Mouse (Mus musculus) layer of hippocampus, postnatal 14 days (tissue): ENCODE measurements around the gene Cpped1. TPM values are rescaled to one million over a fixed set of nuclear protein-coding genes. Genes with fewer than 3 reads are reported as not detected.

Source experiments
- DNase-seq, 2 experiments: peaks; one replicate each; pipeline ENCODE4 v3.0.0; 2021 to 2022; ENCODE audit warnings: low spot score in 2 of 2, mixed read lengths in 1 of 2
- long read RNA-seq, 2 experiments: library from polyadenylated mRNA; stranded (forward); transcript quantifications; one replicate each; pipeline ENCODE4 v2.0.0; 2021
- total RNA-seq, 2 experiments: library from RNA; stranded (reverse); gene quantifications; 2 replicates each; pipeline ENCODE4 v1.2.3; 2021

Gene Cpped1
- total RNA-seq, result 10 to 100 TPM; 28.9 to 29.1 TPM
- long read RNA-seq, experiment 1, transcript Cpped1-202 (4 exons, 2,663 nt), result major isoform, 33 of 38 reads
- long read RNA-seq, experiment 1, partial matches to known transcripts, result 2 of 38 reads
- long read RNA-seq, experiment 1, other reads (novel, unspliced or antisense), result 3 of 38 reads
- long read RNA-seq, experiment 2, transcript Cpped1-202 (4 exons, 2,663 nt), result major isoform, 28 of 40 reads
- long read RNA-seq, experiment 2, partial matches to known transcripts, result 4 of 40 reads
- long read RNA-seq, experiment 2, other reads (novel, unspliced or antisense), result 7 of 40 reads

DNA sequence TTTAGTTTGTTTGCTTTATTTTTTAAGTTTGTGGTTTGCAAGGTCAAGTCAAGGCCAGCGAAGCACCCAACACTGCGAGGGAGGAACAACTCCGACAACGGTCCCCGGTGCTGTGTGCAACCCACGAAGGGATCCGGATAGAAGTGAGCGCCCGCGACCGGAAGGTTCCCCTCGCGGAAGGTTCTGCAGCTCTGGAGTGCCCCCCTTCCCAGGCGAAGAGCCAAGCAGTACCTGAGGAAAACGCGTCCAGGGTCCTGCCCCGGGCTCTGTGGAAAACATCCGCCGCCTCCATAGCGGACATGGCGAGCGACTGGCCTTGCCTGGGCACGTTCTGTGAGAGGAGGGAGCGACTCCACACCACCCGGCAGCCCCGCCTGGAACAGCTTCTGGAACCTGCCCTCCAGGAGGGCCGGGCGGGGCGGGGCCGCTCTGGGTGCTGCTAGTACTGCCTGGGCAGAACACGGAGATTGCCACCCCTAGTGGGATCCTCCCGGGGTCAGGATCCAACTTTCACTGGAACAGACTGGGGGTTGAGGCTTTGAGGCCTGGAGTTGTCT lies at the start of gene Cpped1:
Cpped1 (minus strand) TSS at position 411 of the 557 bp plus-strand sequence.
- DNase-seq, result peak; percentile 85 to 94

DNA sequence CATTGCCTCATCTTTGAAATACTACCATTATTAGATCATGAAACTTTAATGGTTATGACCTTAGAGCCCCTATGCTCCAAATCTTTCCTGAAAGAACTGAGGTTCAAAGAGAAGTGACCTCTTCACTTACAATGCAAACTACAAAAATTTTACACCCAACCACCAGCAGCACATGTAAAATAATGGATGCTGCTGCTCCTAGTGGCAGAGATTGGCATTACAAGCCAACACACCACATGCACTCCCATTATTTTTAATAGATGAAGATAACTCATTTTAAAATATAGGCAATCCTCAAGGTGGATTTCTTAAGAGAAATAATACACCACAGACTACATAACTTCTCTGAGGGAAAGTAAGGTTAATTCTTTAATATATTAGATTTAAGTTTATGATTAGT lies 31.2 kb upstream of the Cpped1 start:
- DNase-seq, result peak; percentile 19 to 51

DNA sequence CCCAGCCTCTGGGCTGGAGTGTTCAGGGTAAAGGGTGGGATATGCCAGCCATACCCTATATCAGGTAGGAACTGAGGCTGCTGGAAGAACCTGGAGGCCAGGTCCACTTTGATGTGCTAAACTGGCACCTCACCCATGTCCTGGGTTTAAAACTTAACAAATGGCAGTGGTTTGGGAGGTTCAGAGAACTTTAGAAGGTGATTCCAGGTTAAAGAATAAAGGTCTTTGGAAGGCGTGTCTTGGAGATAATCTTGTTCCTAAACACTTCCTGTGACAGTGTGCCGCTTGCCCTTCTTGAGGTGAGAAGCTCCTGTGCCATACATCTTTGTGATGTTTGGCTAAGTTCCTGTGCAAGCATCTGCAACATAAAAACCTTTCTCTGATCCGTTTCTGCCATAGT lies 1.6 kb upstream of the Cpped1 start:
- DNase-seq, result no peak

DNA sequence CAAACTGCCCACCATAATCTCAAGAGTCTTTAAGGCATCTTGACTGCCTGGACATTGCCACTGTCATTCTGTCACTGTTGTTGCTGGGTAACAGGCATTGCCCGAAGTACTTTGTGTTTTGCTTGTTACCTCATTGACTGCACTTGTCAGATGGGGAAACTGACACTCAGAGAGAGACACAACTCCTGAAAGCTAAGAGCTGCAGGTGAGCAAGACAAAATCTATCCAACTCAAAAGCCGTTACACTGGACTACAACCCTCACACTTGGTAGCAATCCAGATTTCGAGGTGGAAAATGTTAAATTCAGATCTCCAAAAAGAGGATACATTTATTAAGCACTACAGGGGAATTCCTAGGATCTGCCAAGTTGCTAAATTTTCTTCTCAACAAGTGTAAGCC lies 572 bp upstream of the Cpped1 start:
- no peak for DNase-seq

DNA sequence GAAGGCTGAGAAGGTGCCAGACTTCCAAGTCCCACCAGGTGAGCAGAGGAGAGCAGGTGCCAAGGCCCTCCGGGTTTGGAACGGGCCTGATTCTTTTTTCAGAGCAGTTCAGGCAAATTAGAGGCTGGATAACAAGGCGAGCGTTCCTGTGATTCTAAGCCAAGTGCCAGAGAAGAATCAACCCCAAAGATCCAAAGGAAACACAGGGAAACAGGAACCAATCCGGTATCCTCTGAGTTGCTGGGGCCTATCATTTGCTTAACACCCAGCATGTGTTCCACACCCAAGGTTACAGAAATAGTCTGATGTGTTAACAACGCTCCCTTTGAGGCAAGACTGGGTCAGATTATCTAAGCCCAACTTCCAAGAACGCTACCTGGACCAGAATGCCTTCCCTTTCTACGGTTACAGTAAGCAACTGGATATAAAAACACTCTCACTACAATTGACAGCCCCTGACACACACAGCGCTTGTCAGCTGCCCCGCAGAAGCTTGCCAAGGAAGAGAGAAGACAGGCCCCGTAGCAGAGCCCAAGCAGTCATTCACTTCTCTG lies 707 bp downstream of the Cpped1 start:
- DNase-seq, result no peak

DNA sequence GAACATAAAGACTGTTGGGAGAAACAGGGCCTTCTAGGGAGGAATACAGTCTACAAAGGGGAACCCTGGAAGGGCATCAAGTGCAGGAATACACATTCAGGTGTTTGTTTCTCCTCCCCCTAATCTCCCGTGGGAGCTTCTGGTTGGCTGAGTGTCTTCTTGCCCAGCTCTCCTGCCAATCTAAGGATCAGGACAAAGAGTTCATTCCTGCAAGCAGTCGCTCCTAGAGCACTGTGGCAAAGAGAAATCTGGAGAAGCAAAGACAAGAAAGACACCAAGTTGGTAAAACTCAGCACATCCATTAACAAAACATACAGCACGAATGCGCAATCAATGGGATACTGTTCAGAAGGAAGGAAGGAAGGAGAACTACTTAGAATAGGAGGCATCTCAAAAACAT lies 1.4 kb downstream of the Cpped1 start:
- DNase-seq, result no peak

DNA sequence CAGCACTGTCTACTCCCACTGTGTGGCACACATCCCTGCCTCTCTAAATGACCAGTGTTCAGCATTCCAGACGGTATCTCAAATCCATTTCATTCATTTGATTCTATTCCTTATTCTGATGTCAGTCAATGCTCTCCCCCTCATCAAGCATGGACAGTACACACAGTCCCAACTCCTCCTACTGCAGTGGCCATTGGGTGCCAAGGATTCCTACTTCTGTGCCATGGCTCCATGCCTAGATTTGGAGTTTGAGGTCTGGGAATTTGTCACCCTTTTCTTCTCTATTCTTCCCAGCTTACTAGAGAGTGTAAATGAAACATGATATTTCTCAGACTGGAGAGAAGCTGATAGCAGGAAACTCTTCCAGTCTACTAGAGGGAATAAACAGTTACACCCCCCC lies 2.3 kb downstream of the Cpped1 start:
- DNase-seq, result peak in 1 of 2 experiments; percentile 27

DNA sequence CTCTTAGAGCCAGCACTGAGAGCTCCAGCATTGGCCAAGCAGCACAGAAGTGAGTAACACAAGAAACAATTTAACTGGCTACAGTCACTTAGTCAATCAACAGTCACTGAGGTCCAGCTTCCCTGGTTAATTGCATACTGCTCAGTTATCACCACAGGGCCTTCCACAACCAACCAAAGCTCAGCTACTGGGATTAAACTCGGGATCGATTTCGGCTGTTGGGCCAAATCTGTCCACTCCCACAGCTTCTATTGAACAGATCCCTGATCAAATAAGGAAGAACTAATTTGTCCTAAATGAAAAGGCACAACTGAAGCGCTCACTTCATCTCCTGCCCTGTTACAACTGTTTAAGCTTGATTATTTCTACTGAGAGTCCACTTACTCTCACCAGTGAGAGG lies 4.0 kb downstream of the Cpped1 start:
- DNase-seq, result no peak

DNA sequence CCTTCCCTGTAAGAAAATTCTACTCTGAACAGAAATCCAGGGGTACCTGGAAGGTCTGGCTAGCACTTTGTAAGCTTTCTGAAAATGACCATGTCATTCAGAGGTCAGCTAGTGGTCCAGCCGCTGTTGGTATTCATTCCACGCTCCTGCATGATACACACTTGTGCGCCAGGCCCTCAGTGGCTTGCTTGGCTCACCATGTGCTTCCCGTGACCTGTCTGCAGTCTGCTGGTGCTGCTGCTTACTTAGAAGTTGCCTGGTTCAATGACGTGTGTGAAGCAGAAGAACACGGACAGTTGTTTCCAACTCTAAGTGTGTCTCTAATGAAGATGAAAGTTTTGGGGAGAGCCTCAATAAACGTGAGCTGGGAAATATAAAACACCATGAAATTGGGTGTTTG lies 7.2 kb downstream of the Cpped1 start:
- no peak for DNase-seq

DNA sequence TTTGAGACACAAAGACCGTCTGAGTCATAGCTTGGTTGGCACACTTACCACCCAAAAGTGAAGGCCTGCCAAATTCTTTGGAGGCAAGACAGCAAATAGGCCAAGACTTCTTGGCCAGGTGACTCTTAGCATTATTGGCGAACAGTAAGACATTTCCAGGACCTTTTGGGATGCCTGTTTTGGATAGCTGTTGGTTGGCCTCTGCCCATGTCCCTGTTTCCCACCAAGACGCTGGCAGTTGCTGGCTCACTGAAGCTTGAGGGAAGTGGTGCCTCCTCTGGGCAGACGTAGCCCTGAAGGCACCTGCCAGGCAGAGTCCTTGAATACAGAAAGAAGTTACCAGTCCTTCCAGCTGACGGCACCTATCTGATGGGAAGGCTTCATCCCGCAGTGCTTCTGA lies 8.9 kb downstream of the Cpped1 start:
- no peak for DNase-seq

DNA sequence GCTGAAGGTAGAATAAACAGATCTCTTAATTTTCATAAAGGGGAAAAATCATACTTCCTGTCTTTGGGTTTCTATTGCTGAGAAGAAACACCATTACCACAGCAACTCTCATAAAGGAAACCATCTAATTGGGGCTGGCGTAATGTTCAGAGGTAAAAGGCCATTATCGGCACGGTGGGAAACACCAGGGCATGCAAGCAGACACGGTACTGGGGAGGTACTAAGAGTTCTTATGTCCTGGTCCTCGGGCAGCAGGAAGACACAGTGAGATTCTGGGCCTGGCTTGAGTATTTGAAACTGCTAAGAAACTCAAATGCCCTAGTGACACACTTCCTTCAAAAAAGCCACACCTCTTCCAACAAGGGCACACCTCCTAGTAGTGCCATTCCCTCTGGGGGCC lies 12.8 kb downstream of the Cpped1 start:
- no peak for DNase-seq

DNA sequence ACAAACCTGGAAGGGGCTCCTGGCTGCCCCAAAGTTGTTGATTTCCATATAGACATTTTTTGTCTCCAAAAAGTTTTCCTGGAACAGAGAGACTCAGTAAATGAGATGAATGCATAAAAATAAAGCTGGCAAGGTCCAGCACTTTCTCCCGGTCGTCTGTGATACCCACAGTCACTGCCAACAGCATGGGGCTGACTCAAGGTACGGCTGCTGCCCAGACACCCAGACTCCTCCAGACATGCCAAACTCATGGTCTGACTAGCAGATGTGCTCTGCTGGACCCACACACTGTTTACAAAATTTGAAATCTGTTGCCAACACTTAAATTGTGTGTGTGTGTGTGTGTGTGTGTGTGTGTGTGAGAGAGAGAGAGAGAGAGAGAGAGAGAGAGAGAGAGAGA lies 14.4 kb downstream of the Cpped1 start:
- DNase-seq, result no peak

DNA sequence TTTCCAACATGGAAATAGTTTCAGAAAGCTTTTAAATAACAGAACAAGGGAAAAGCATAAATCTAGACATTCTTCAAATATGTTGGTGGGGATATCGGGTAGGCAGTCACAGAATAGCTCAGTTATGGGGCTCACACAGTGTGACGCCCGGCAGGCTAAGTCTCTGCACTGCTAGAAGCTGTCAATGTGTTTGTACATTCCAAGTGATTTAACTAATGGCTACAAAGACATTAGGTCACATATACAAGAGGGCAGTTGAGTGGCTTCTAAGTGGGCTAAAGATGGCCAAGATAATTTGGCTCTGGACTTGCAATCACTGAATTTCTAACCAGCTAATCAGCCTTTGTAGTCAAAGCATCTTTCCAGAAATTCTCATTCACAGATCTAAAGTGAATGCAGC lies 19.1 kb downstream of the Cpped1 start:
- DNase-seq, result no peak

DNA sequence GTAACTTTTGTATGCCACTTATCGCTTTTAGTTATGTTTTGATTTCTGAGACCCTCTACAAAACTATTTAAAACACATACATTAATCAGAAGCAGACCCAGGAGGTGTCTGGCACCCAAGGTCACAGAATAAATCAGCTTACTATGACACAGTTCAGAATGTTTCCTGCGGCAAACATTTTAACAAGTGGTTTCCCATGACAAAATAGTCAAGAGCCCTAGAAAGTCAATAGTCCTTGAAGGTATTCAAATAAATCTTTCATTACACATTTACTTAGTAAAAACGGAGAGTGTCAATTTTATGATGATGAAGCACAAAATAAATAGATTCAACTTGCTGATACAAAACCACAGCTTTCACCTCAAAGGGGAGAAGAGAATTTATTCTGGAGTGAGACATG lies 19.5 kb downstream of the Cpped1 start:
- DNase-seq, result no peak

DNA sequence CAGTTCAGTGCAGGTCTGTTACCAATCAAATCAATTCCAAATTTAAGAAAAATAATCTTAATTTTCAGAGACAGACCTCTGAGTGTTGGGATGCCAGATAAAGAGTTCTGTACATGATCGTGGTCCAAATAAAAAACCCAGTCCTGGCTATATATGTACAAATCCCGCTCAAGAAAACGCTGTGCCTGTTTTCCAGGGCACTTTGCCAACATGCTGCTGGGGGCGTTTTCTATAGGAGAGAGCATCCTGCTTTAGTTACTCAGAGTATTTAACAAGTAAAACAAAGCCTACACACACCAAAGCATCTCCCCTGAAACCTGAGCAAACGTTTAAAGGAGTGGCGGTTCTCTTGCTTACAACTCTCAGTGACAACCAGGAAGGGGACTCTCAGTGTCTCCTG lies 27.4 kb downstream of the Cpped1 start:
- DNase-seq, result no peak

DNA sequence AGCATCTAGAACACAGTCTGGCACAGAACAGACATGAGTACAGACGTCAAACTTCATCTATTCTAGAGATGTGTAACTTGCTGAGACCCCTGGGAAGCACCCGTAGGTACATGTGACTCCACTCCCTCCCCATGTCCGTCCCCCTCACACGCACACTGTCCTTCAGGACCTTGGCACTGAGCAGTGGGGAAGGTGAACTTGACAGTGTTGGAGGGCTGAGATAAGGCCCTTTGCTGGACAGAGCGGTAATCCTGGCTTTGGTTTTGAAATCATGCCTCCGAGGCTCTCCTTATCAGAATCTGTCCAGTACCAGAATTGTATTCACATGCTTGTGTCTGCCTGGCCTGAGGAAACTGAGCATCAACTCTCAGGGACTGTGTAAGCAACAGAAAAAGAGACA lies 28.8 kb downstream of the Cpped1 start:
- no peak for DNase-seq

DNA sequence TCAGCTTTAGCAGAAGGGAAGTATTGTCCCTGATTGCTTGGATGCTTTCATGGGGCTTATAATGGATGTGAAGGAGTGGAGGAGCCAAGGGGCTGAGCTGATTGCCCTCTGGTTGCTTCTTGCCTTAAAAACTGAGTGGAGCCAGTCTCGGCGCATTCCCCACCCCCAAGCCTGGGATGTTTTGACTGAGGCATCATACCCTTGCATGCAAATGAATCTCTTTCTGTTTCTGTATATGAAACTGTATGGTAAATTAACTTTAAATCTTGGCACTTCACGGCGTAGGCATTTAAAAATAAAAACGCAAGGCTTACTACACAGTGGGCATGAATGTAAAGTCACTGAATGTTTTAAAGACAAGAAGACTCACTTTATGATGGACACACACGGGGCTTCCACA lies 30.0 kb downstream of the Cpped1 start:
- DNase-seq, result no peak

DNA sequence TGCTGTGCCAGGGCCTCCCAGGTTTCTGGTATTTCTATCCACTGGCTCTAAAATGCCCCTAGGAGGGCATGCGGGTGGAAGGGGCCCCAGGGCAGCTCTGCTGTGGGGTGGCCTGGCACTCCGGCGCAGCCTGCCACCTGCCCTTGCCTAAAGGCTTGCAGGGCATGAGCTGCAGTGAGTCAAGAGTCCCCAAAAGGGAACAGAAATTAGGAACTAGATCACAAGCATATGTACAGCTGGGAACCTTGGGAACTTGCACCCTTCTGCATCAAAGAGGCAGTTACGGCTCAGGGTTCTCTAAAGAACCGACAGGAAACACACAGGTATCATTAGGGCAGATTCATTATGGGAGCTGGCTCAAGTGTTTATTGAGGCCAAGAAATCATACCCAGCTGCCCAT lies 34.0 kb downstream of the Cpped1 start:
- no peak for DNase-seq

DNA sequence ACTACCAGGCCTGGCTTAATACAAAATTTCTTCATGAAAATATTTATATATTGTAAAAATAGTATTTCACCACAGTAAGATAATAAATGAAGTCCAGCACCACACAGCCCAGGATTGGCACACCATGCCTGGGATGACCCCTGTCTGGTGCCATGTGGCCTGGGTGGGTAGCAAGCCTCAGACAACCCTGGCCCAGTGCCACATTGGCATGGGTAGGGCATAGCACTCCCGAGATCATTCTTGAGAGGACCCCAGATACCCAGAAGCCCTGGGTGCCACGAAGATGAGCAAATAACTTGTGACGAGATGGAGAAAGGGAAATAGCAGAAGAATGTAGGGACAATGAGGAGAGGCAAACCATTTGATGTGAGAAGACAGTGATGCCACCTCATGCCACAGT lies 36.0 kb downstream of the Cpped1 start:
- no peak for DNase-seq

DNA sequence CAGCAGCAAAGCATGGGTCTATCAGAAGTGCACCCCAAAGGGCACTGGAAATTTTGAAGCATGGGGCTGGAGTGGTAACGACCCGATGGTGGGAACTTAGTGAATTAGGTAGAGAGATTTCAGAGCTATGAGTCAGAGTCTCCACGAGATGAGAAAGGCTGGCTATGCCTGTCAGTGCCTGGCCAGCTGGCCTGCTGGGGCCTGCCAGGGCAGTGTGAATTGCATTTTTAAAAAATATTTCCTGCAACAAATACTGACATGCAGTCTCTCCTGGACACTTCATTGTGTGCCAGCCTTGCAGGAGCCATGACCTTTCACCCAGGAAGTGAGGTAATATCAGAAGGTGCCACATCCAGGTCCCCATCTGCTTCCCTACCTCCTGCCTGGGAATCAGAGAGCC lies 40.8 kb downstream of the Cpped1 start:
- no peak for DNase-seq

DNA sequence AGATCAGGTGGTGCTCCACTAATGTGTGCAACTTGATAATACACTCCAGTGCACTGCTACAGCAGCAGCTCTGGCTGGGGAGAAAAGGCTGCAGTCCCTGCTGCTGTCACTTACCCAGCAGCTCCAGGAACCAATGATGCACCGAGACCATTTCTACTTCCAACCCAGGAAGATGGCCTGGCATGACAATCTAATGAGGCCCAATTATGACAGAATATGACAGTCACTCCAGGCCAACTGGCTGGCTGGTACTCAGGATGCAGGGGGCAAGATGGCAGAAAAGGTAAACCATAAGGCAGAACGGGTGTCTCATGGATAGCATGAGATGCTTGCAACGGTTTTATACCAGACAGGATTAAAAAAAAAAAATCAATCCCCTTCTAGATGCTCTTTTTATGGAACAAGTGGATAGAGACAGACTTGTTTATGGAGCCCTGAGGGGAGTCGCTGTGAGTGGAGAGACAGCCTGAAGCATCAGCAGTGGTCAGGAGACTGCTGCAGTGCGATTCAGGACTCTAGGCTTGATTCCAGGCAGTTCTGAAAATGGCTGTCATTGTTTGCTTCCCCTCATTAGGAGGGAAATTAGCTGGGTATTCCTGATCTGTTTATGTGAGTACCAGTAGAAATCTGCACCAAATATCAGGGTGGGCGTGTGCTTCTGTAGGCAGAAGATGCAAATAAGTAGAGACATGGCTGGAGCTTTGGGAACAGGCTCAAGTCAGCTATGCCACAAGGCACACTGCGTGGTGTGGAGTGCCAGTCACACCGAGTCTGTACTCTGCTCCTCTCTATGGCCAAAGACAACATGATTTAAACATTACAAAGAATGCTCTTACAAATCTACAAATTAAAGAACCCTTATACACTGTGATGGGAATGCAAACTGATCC lies 56.3 kb downstream of the Cpped1 start:
- DNase-seq, result peak; percentile 19 to 54
